Mouse (Mus musculus): Measurements from ENCODE around the gene Scn5a. TPM values are rescaled to one million over a fixed set of nuclear protein-coding genes. Genes with fewer than 3 reads are reported as not detected.

Gene Scn5a
- polyA plus RNA-seq, 1 experiment: 0.49 TPM

DNA sequence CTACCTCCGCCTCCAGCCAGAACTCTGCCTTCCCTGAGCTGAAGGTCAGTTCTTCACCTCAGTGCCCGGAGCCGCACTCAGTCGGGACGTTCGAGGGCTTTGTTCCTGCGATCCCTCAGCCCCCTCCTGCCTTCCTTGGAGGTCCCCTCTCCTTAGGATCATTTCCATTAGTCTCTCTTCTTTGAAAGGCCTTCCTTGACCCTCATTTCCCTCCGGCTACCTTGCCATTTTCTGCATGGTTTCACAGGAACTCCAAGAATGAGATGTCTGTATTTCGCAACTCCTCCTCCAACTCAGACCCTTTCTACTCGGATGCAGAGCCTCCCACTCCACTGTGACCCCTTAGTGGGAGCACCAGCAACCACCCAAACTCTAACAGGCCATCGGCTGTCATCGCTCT is 31.3 kb downstream of the Scn5a start:
- H3K27ac ChIP-seq (ENCODE audit: insufficient read depth, low read length): no peak overlapping the region
- no peak overlapping the region for H3K4me3 ChIP-seq (ENCODE audit: low read depth, low read length)
- no peak overlapping the region for H3K9ac ChIP-seq (ENCODE audit: low read depth, poor library complexity, severe bottlenecking)
- no peaks in the 10 kb centered on the region for H3K36me3 ChIP-seq (ENCODE audit: control insufficient read depth, insufficient read depth, low read length, poor library complexity, severe bottlenecking)
- TF ChIP-seq CTCF (IDR thresholded peaks at IDR 0.05; ENCODE audit: low read depth, low read length): no peak
- no peak for TF ChIP-seq POLR2A (IDR thresholded peaks at IDR 0.05; ENCODE audit: insufficient read depth, low read length)
- TF ChIP-seq EP300 (IDR thresholded peaks at IDR 0.05; ENCODE audit: insufficient read depth, low read depth, low read length): no peak
- H3K9me3 ChIP-seq (replicated peaks; ENCODE audit: control insufficient read depth, insufficient read depth, low read length, poor library complexity, severe bottlenecking): no peaks in the 10 kb centered on the region
- H3K4me1 ChIP-seq (ENCODE audit: control insufficient read depth, insufficient read depth, low read length): no peaks in the 10 kb centered on the region
- H3K27me3 ChIP-seq (ENCODE audit: control insufficient read depth, insufficient read depth, low read length, poor library complexity, severe bottlenecking): no peaks in the 10 kb centered on the region

GRCm38 (mm10) chr9:119547128-119547527 is 31.7 kb downstream of the Scn5a start:
- no peak overlapping the region for H3K27ac ChIP-seq (ENCODE audit: insufficient read depth, low read length)
- TF ChIP-seq POLR2A (IDR thresholded peaks at IDR 0.05; ENCODE audit: insufficient read depth, low read length) (no peak), CTCF (IDR thresholded peaks at IDR 0.05; ENCODE audit: low read depth, low read length) (no peak)
- no peaks in the 10 kb centered on the region for H3K27me3 ChIP-seq (ENCODE audit: control insufficient read depth, insufficient read depth, low read length, poor library complexity, severe bottlenecking)
- H3K9ac ChIP-seq (ENCODE audit: low read depth, poor library complexity, severe bottlenecking): no peak overlapping the region
- H3K4me1 ChIP-seq (ENCODE audit: control insufficient read depth, insufficient read depth, low read length): no peaks in the 10 kb centered on the region
- no peaks in the 10 kb centered on the region for H3K9me3 ChIP-seq (replicated peaks; ENCODE audit: control insufficient read depth, insufficient read depth, low read length, poor library complexity, severe bottlenecking)
- no peak overlapping the region for H3K4me3 ChIP-seq (ENCODE audit: low read depth, low read length)
- no peaks in the 10 kb centered on the region for H3K36me3 ChIP-seq (ENCODE audit: control insufficient read depth, insufficient read depth, low read length, poor library complexity, severe bottlenecking)

DNA sequence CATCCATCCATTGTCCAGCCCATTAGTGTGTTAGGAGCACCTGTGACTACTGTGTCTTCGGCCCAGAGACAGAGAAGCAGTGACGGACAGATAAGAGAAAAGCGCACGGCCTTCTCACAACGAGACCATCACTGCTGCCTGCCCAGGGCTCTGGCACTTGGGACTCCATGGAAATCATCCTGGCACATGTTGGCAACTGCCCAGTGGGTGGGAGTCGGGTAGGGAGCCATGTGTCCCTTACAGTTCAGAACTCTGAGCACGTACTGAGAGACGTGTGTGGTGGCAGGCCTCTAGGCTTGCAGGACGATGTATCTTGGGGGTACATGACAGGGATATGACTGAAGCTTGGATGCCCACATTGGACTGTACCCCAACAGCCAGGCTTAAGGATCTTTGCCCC is 38.1 kb downstream of the Scn5a start:
- no peaks in the 10 kb centered on the region for H3K27me3 ChIP-seq (ENCODE audit: control insufficient read depth, insufficient read depth, low read length, poor library complexity, severe bottlenecking)
- TF ChIP-seq CTCF (IDR thresholded peaks at IDR 0.05; ENCODE audit: low read depth, low read length) (no peak), POLR2A (IDR thresholded peaks at IDR 0.05; ENCODE audit: insufficient read depth, low read length) (no peak), EP300 (IDR thresholded peaks at IDR 0.05; ENCODE audit: insufficient read depth, low read depth, low read length) (no peak)
- H3K9me3 ChIP-seq (replicated peaks; ENCODE audit: control insufficient read depth, insufficient read depth, low read length, poor library complexity, severe bottlenecking): no peaks in the 10 kb centered on the region

GRCm38 (mm10) chr9:119537823-119538222 is 41.0 kb downstream of the Scn5a start:
- no peak overlapping the region for H3K4me3 ChIP-seq (ENCODE audit: low read depth, low read length)
- no peaks in the 10 kb centered on the region for H3K4me1 ChIP-seq (ENCODE audit: control insufficient read depth, insufficient read depth, low read length)
- no peaks in the 10 kb centered on the region for H3K36me3 ChIP-seq (ENCODE audit: control insufficient read depth, insufficient read depth, low read length, poor library complexity, severe bottlenecking)
- H3K9ac ChIP-seq (ENCODE audit: low read depth, poor library complexity, severe bottlenecking): no peak overlapping the region
- H3K9me3 ChIP-seq (replicated peaks; ENCODE audit: control insufficient read depth, insufficient read depth, low read length, poor library complexity, severe bottlenecking): no peaks in the 10 kb centered on the region
- TF ChIP-seq CTCF (IDR thresholded peaks at IDR 0.05; ENCODE audit: low read depth, low read length): no peak
- TF ChIP-seq EP300 (IDR thresholded peaks at IDR 0.05; ENCODE audit: insufficient read depth, low read depth, low read length): no peak
- TF ChIP-seq POLR2A (IDR thresholded peaks at IDR 0.05; ENCODE audit: insufficient read depth, low read length): no peak
- no peak overlapping the region for H3K27ac ChIP-seq (ENCODE audit: insufficient read depth, low read length)
- no peaks in the 10 kb centered on the region for H3K27me3 ChIP-seq (ENCODE audit: control insufficient read depth, insufficient read depth, low read length, poor library complexity, severe bottlenecking)

More for the DNA sequence above, 38.1 kb downstream of the Scn5a start:
- H3K27ac ChIP-seq (ENCODE audit: insufficient read depth, low read length): no peak overlapping the region
- H3K4me3 ChIP-seq (ENCODE audit: low read depth, low read length): no peak overlapping the region
- no peaks in the 10 kb centered on the region for H3K36me3 ChIP-seq (ENCODE audit: control insufficient read depth, insufficient read depth, low read length, poor library complexity, severe bottlenecking)
- H3K9ac ChIP-seq (ENCODE audit: low read depth, poor library complexity, severe bottlenecking): no peak overlapping the region
- H3K4me1 ChIP-seq (ENCODE audit: control insufficient read depth, insufficient read depth, low read length): no peaks in the 10 kb centered on the region

- Histone ChIP-seq H3K27ac (ENCODE audit: insufficient read depth, low read length) (no peak overlapping the region), H3K36me3 (ENCODE audit: control insufficient read depth, insufficient read depth, low read length, poor library complexity, severe bottlenecking) (no peaks in the 10 kb centered on the region), H3K4me1 (ENCODE audit: control insufficient read depth, insufficient read depth, low read length) (no peaks in the 10 kb centered on the region), H3K27me3 (ENCODE audit: control insufficient read depth, insufficient read depth, low read length, poor library complexity, severe bottlenecking) (no peaks in the 10 kb centered on the region), H3K4me3 (ENCODE audit: low read depth, low read length) (no peak overlapping the region), H3K9ac (ENCODE audit: low read depth, poor library complexity, severe bottlenecking) (no peak overlapping the region), H3K9me3 (replicated peaks; ENCODE audit: control insufficient read depth, insufficient read depth, low read length, poor library complexity, severe bottlenecking) (no peaks in the 10 kb centered on the region)
- TF ChIP-seq CTCF (IDR thresholded peaks at IDR 0.05; ENCODE audit: low read depth, low read length) (no peak), POLR2A (IDR thresholded peaks at IDR 0.05; ENCODE audit: insufficient read depth, low read length) (no peak), EP300 (IDR thresholded peaks at IDR 0.05; ENCODE audit: insufficient read depth, low read depth, low read length) (no peak)
Measured at GRCm38 (mm10) chr9:119531684-119532417, 47.0 kb downstream of the Scn5a start.

- Histone ChIP-seq H3K27me3 (ENCODE audit: control insufficient read depth, insufficient read depth, low read length, poor library complexity, severe bottlenecking) (no peaks in the 10 kb centered on the region), H3K4me1 (ENCODE audit: control insufficient read depth, insufficient read depth, low read length) (no peaks in the 10 kb centered on the region), H3K9me3 (replicated peaks; ENCODE audit: control insufficient read depth, insufficient read depth, low read length, poor library complexity, severe bottlenecking) (no peaks in the 10 kb centered on the region), H3K4me3 (ENCODE audit: low read depth, low read length) (no peak overlapping the region), H3K9ac (ENCODE audit: low read depth, poor library complexity, severe bottlenecking) (no peak overlapping the region), H3K36me3 (ENCODE audit: control insufficient read depth, insufficient read depth, low read length, poor library complexity, severe bottlenecking) (no peaks in the 10 kb centered on the region), H3K27ac (ENCODE audit: insufficient read depth, low read length) (no peak overlapping the region)
- TF ChIP-seq CTCF (IDR thresholded peaks at IDR 0.05; ENCODE audit: low read depth, low read length): no peak
- TF ChIP-seq POLR2A (IDR thresholded peaks at IDR 0.05; ENCODE audit: insufficient read depth, low read length): no peak
- TF ChIP-seq EP300 (IDR thresholded peaks at IDR 0.05; ENCODE audit: insufficient read depth, low read depth, low read length): no peak
Measured at GRCm38 (mm10) chr9:119524511-119524910, 54.3 kb downstream of the Scn5a start.
